Mouse (Mus musculus): ENCODE measurements around the gene Rabif. TPM values are rescaled to one million over a fixed set of nuclear protein-coding genes. Genes with fewer than 3 reads are reported as not detected.
"Not testable (repeated sequence)": the region's sequence is repeated elsewhere in the genome, so short reads cannot be mapped to it uniquely, and the experiment has no call there.

Rabif gene
- total RNA-seq, 1 experiment from 2014 or later, result 26.9 TPM

DNA sequence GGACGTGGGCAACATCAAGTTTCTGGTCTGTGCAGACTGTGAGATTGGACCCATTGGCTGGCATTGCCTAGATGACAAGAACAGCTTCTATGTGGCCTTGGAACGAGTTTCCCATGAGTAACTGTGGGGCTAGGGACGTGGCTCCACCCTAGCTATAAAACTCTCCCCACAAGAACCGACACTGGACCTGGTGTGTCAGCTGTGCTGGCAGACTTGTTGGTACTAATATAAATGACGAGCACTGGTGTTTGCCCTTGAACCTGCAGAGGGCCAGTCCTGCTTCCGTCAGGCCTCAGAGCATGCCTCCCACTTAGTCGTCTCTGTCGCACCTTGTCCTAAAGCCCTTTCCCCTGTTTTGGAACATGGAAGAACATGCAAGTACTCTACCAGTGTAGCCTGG is 11.8 kb downstream of the Rabif start:
- ATAC-seq (replicated peaks; ENCODE audit: insufficient number of reproducible peaks, low FRiP score, low TSS enrichment, poor library complexity, severe bottlenecking), result no peak

DNA sequence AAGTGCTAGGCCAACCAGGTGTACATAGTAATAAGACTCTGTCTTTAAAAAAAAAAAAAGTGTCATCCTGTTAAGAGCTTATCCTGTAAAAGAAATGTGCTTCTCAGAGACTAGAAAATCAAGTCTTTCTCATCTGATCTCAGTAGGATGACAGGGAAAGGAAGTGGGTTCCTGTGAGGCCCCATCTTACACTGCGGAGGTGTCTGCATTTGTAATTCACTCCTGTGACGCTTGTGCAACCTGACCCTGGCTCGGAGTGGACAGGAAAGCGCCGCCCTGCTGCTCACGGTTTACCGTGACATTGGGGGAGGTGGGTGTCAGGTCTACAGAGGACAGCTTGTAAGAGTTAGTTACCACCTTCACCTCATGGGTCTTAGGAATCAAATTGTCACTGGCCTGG is 15.6 kb downstream of the Rabif start:
- no peak for ATAC-seq (replicated peaks; ENCODE audit: insufficient number of reproducible peaks, low FRiP score, low TSS enrichment, poor library complexity, severe bottlenecking)

DNA sequence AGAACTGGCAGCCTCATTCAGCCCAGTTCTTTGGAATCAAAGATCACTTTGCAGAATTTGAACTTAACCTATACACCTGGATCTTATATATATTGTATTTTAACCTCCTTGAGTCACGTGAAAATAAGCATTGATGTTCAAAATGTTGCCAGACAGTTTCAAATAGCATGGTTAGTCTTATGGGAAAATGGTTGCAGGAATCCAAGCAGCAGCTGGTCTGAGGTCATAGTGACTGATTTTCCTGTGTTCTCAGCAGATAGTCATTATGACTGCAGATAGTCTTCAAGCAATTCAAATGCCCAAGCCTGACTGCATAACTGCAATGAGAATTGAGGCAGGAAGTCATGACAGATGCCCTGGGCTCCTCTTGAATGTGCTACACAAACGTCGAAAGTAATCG is 17.7 kb downstream of the Rabif start:
- ATAC-seq (replicated peaks; ENCODE audit: insufficient number of reproducible peaks, low FRiP score, low TSS enrichment, poor library complexity, severe bottlenecking), result no peak

DNA sequence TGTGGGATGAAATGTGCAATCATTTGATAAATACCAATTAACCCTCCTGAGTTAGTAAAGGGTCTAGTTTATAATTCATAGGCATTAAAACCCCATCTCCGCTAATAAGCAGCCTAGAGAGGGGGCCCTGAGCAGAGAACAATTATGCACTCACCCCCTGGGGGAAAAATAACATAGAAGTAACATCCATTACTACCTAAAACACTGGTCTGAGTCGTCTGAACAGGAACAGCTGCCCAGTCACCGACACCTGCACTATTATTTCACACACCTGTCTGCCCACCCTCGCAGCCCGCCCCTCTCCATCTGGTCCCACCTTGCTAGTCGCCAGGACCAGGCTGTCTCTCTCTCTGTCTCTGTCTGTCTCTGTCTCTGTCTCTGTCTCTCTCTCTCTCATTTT is 18.1 kb downstream of the Rabif start:
- no peak for ATAC-seq (replicated peaks; ENCODE audit: insufficient number of reproducible peaks, low FRiP score, low TSS enrichment, poor library complexity, severe bottlenecking)

DNA sequence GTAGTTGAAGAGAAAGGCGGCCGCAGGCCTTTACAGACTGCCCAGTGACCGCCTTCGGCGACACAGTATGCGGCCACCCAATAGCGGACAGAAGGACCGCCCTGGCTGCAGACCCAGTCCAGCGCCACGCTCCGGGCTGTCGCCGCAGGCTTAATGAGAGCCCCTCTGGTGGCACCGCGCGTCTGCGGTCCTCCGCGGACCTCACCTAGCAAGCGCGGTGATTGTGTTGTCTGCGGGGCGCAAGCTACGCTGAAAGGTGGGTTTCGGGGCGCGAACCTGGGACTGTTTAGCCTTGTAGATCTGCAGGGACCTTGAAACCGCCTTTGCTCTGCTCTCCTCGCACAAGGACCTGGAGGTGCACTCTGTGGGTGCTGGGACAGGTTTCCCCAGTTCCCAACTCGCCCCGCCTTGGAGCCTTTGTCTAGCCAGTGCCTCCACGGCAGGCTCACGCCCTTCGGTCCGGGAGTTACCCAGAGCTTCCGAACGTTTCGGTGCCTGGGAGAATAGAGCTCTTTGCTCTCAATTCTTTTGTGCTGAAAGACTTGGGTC is 18.9 kb downstream of the Rabif start:
- no peak for ATAC-seq (replicated peaks; ENCODE audit: insufficient number of reproducible peaks, low FRiP score, low TSS enrichment, poor library complexity, severe bottlenecking)

DNA sequence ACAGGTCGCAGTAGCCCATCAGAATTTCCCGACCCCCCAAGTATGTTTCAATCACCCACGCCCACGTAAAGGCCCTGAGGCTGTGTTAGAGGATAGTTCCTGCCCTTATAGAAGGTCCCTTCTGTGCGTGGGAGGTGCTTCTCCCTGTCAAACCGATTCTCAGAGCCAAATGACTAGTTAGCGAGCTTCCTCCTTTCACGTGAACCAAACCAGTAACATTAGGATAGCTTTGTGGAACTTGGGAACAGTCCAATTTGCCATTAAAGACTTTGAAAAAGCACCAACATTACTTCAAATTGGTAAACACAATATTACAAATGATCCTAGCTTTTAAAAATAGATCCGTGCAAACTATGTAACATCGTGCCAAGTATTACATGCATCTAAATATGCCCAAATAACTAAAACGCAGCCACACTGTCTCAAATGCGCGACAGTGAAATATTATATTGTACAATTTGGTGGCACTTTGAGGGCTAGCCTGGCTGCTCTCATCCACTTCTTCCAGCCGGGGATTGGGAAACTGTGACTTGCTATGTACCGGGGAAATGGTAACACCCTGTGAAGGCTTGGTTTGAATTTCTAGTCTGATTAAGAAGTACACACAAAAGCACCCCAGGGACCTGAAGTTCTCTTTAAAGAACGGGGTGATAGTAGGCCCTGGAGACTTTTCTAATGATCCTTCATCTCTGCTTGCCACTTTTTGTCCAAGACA is 19.6 kb downstream of the Rabif start:
- ATAC-seq (replicated peaks; ENCODE audit: insufficient number of reproducible peaks, low FRiP score, low TSS enrichment, poor library complexity, severe bottlenecking), result no peak

GRCm38 (mm10) chr1:134515891-134516290 is 21.4 kb downstream of the Rabif start:
- no peak for ATAC-seq (replicated peaks; ENCODE audit: insufficient number of reproducible peaks, low FRiP score, low TSS enrichment, poor library complexity, severe bottlenecking)

- ATAC-seq (replicated peaks; ENCODE audit: insufficient number of reproducible peaks, low FRiP score, low TSS enrichment, poor library complexity, severe bottlenecking), result no peak
Observed at GRCm38 (mm10) chr1:134516491-134517198, 22.2 kb downstream of the Rabif start.

DNA sequence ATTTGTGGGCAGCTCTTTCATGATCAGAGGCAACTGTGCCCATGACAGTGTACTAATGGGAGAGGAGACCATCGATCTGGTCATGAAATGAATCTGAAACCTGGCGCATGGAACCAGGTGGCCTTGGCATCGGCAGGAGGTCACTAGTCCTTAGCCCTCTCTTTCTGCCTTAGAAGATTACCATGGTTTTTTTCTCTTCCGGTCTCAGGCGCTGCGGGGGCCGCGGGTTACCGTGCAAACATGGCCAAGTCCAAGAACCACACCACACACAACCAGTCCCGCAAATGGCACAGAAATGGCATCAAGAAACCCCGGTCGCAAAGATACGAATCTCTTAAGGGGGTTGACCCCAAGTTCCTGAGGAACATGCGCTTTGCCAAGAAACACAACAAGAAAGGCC is 23.4 kb downstream of the Rabif start:
- not testable (repeated sequence) for ATAC-seq (replicated peaks; ENCODE audit: insufficient number of reproducible peaks, low FRiP score, low TSS enrichment, poor library complexity, severe bottlenecking)

DNA sequence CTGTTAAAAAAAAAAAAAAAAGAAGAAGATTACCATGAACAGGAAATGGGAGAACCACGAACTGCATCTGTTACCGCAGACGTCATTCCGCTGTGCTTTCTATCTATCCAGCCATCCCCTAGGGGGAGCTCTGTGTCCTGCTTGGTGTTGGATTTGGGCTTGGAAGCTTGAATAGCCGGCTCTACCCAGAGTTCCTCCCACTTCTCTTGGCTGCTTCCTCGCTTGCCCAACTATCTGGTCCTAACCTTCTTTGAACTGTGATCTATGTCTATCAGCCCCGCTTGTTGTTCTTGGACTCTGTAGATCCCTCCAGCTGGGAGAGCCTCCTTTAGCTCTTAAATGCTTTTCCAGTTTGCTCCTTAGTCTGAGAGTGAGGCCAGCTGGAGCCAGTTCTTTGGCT is 24.2 kb downstream of the Rabif start:
- peak; percentile 80 for ATAC-seq (replicated peaks; ENCODE audit: insufficient number of reproducible peaks, low FRiP score, low TSS enrichment, poor library complexity, severe bottlenecking)

GRCm38 (mm10) chr1:134519201-134519600 is 24.8 kb downstream of the Rabif start:
- not testable (repeated sequence) for ATAC-seq (replicated peaks; ENCODE audit: insufficient number of reproducible peaks, low FRiP score, low TSS enrichment, poor library complexity, severe bottlenecking)

DNA sequence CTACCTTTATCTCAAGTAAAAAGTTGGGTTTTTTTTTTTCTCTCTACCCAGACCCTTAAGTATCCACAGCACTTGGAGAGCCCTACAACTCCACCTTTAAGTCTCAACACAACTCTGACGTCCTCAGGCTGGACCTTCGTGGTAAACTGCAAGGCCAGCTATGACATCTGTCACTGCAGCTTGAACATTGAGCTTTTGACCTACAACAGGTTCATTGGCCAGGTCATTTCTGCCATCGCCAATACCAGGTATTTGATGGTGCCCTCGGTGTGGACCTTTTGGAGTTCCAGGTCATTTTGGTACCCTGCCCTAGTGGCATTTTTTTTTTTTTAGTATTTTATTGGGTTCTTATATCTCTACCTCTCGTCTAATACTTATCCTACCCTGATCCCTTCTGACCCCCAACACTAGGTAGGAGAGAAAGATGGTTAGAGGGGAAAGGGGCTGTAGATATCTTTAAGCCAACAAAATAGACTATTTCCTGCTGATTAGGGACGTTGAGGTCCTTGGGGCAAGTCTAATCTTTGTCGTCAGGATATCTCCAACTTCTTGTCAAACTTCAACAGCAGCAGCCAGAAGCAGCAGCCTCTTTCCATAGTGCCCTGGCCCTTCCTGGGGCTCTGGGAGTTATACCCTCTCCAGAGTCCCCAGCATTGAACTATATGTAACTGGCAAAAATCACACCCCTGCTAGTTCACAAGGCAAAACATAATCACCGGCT is 25.7 kb downstream of the Rabif start:
- ATAC-seq (replicated peaks; ENCODE audit: insufficient number of reproducible peaks, low FRiP score, low TSS enrichment, poor library complexity, severe bottlenecking), result no peak

- no peak for ATAC-seq (replicated peaks; ENCODE audit: insufficient number of reproducible peaks, low FRiP score, low TSS enrichment, poor library complexity, severe bottlenecking)
Observed at GRCm38 (mm10) chr1:134521163-134521562, 26.7 kb downstream of the Rabif start.

DNA sequence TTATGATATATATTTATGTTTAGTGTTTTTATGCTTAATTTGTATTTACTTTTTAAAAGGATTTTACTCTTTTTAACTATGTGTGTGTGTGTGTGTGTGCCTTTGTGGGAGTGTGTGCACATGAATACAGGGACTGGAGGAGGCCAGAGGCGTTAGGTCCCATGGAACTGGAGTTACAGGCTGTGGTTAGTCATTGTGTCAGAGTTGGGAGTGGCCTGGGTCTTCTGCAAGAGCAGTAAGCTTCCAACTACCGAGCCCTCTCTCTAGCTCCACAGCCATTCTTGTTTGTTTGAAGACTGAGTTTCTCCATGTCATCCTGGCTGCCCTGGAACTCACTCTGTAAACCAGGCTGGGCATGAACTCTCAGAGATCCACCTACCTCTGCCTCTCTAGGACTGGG is 27.9 kb downstream of the Rabif start:
- ATAC-seq (replicated peaks; ENCODE audit: insufficient number of reproducible peaks, low FRiP score, low TSS enrichment, poor library complexity, severe bottlenecking), result no peak

GRCm38 (mm10) chr1:134524424-134524823 is 30.0 kb downstream of the Rabif start:
- ATAC-seq (replicated peaks; ENCODE audit: insufficient number of reproducible peaks, low FRiP score, low TSS enrichment, poor library complexity, severe bottlenecking), result peak; percentile 56; the same call in 1 of the 2 replicates

GRCm38 (mm10) chr1:134525015-134525414 is 30.6 kb downstream of the Rabif start:
- ATAC-seq (replicated peaks; ENCODE audit: insufficient number of reproducible peaks, low FRiP score, low TSS enrichment, poor library complexity, severe bottlenecking), result no peak

DNA sequence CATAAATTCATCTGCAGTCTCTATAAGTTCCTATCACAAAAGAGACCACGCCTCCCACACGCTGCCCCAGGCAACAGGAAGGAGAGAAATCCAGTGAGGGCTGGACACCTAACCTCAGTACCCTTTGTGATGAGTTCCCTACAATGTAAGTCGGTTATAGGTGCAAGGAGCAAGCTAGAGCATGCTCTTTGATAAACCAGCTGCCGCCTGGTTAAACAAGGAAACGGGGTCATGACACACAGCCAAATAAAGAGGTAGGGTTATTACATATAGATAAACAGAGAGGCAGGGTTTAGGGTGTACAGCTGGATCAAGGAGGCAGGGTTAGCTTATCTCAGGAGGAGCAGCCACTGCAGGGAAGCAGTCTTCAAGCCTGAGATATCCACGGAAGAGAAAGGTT is 32.3 kb downstream of the Rabif start:
- ATAC-seq (replicated peaks; ENCODE audit: insufficient number of reproducible peaks, low FRiP score, low TSS enrichment, poor library complexity, severe bottlenecking), result no peak

GRCm38 (mm10) chr1:134530618-134531017 is 36.2 kb downstream of the Rabif start:
- no peak for ATAC-seq (replicated peaks; ENCODE audit: insufficient number of reproducible peaks, low FRiP score, low TSS enrichment, poor library complexity, severe bottlenecking)

GRCm38 (mm10) chr1:134533710-134534109 is 39.3 kb downstream of the Rabif start:
- ATAC-seq (replicated peaks; ENCODE audit: insufficient number of reproducible peaks, low FRiP score, low TSS enrichment, poor library complexity, severe bottlenecking), result not testable (repeated sequence)
